Mouse (Mus musculus) neural tube, embryonic 10.5 days (tissue): ENCODE measurements at regions not wholly inside any gene's neighbourhood (a gene's known extent, or its start where the extent isn't known, plus 50 kb on each side); places are given as distances from the start of the nearest gene placed in this dataset.

Experiments
- DNase-seq: peaks from one replicate; pipeline ENCODE4 v3.0.0-alpha.2; 2017; ENCODE audit warnings: low spot score; ENCODE audit errors: extremely low spot score

- DNase-seq, result no peak
These were observed 522.2 kb upstream of the Cited2 start for GRCm38 (mm10) chr10:17200524-17201426.

DNA sequence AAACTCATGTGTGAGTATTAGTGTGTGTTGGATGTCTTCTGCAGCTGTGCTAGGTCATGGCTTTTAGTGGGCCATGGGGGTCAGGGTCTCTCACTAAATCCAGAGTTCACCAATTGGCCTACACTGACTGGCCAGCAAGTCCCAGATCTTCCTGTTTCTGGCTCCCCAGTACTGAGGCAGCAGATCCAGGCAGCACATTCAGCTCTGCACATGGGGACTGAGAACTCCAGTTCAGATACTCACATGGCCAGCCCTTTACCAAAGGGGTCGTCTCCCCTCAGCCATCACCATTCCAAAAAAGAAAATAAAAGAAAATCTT is 521.6 kb upstream of the Cited2 start:
- no peak for DNase-seq

DNA sequence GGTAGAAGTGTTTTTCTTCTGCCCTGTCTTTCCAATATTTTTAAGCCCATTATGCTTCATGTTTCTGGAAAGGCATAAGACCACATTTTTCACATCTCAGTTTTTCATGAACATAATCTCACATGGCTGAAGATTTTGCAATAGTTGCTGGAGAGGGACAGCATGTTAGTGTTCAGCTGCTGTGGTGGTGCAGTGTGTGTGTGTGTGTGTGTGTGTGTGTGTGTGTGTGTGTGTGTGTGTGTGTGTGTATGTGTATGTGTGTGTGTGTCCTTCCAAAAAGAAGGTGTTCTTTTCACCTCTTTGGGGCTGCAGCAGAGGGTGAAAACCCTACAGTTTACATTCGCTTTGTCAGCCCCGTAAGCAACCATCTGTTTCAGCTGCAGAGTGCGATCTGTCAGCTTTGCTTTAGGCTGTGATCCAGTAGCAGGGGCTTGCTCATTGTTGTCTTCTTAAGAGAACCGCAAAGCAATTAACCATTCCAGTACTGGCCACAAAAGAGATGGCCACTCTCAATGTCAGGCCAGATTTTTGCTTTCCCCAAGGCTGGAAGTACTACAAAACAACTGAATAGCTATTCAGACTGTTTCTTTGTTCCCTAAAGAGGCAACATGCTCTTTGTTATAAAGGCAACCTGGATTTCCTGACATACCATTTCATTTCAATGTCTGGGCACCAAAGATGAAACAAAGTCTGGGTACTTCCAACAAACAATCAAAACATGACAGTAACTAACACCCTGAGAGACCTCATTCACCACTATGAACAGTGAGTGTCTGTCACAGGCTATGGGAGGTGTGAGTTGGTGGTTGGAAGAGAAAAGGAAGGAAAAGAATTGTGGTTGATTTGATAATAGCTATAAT is 520.2 kb upstream of the Cited2 start:
- no peak for DNase-seq

GRCm38 (mm10) chr10:17203416-17204110 is 519.5 kb upstream of the Cited2 start:
- DNase-seq, result no peak

GRCm38 (mm10) chr10:17204153-17204552 is 518.9 kb upstream of the Cited2 start:
- no peak for DNase-seq

DNA sequence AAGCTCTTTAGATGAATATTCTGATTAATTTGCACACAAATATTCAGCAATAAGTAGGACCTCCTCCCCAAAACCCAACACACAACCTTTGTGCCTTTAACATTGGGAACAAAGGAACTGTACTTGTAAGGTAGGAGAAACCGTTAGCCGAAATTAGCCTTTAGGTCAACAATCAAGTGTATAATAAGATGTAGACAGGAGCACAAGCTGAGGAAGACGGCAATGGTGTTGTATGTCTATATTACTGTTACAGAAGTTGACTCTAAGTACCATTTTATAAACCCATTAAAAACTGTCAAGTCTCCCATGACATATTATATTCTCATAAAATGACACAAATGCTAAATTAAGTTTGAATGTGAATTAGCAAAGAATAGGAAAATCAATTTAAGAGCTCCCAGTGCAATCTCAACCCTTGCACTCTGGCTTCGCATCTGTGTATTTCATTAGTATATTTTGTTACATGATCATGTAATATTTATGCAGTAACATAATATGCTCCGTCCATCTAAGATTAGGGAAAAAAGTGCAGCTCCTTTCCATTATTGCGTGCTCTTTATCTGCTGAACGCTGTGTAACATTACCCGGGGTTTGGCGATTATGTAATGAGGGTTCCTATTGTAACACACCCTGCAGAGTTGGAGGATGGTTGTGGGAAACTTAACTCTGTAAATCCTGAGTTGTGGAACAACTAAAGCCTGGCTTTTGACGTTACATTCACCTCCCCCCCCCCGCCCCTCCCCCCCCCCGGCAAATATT is 510.3 kb upstream of the Cited2 start:
- DNase-seq, result no peak

DNA sequence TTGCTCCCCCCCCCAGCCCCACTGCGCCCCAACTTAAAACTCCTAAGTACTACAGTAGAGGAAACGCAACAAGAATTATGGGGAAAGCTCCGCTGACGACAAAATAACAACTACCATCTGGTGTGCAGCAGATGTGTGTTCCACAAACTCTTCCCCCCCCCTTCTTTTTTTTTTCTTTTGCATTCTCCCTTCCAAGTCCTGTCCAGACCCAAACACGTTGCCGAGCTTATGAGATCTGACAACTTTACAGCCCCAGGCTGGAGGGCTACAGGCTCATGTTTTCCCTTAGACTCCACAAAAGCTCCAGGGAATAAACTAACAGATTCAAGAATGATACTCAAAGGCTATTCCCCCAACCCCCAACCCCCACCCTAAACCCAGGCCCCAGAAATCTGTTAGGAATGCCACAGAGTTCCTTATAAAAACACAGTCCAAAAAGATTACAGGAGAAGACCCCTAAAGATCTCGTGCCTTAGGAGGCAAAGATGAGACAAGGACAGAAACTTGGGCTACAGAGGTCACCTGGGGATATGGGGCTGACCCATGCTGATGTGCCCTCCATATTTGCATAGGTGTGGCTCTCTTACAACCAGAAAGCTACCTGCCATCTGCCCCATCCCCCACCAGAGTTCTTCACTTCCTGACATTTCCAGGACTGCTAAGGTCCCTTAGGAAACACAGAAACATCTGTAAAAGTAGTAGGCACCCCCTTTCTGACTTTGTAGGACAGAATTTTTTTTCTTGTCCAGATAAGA is 509.5 kb upstream of the Cited2 start:
- no peak for DNase-seq

DNA sequence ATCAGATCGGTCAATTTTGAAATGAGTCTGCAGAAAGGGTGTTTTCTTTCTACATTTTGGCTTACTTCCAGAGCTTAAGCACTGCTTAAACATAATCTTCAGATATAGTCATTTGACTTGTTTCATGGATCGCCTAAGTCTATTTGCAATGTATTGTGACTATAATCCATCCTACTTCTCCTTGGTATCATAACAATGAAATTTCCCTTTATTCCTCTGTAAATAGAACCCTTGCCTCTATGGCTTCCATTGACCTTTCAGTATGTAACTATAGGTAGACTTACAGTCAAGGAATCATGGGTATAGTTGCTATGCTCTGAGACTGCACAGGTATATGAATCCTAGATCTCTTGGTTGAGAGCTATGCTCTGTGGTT is 509.0 kb upstream of the Cited2 start:
- no peak for DNase-seq

GRCm38 (mm10) chr10:17215029-17215428 is 508.0 kb upstream of the Cited2 start:
- no peak for DNase-seq

DNA sequence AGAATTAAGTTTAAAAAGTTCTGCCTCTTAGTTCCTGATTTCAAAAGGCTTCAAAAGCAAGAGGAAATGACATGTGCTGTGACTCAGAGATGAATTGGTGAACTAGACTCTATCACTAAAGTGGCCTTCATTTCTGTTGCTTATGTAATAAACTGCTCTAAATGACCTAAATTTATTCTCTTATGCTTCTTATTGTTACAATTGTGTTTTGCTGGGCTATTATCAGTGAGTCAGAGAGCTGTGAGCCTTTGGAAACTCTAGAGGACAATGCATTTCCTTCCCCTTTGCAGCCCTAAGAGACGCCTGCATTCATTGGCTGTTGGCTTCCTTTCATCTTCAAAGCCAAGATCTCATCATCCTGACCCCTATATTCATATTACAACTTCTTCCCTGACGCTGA is 501.5 kb upstream of the Cited2 start:
- DNase-seq, result no peak

- DNase-seq, result no peak
These were observed 497.3 kb upstream of the Cited2 start for GRCm38 (mm10) chr10:17225727-17226126.

DNA sequence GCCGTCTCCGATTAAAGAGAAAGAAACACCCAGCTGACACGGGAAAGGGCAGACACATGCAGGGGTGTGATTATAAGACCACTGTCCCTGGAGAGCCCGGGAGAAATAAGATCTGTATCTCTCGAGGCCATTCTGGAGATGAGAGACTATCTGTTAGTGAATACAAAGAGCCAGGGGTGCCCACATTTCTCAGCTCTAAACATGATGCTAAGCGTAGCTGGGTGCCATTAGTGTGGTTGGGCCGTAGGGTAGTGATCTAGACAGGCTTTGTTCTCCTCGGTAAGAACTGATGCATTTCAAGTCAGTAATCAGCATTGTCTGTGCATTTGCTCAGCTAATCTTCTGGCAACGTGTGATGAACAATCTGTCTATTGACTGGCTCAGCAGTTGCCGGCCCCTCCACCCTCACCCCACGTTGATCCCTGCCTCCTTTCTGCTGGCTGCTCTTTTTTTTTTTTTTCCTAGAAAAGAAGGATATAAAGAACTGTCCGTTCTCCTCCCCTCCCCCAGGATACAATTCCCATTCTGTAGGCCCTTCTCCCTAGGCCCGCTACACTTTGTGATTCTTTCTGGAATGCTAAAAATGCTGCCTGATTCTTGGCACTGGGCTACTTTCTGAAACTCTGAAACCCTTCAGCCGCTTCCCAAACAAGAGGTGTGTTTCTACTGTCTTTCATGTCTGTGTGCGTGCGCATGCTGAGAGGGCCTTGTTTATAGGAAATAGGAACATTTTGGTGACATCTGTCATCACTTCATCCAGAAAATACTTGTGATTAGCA is 492.8 kb upstream of the Cited2 start:
- DNase-seq, result peak; percentile 63

GRCm38 (mm10) chr10:17235955-17236650 is 486.9 kb upstream of the Cited2 start:
- DNase-seq, result no peak

- no peak for DNase-seq
These were observed 486.3 kb upstream of the Cited2 start for GRCm38 (mm10) chr10:17236761-17237160.

- peak; percentile 36 for DNase-seq
These were observed 485.6 kb upstream of the Cited2 start for GRCm38 (mm10) chr10:17237463-17237862.

DNA sequence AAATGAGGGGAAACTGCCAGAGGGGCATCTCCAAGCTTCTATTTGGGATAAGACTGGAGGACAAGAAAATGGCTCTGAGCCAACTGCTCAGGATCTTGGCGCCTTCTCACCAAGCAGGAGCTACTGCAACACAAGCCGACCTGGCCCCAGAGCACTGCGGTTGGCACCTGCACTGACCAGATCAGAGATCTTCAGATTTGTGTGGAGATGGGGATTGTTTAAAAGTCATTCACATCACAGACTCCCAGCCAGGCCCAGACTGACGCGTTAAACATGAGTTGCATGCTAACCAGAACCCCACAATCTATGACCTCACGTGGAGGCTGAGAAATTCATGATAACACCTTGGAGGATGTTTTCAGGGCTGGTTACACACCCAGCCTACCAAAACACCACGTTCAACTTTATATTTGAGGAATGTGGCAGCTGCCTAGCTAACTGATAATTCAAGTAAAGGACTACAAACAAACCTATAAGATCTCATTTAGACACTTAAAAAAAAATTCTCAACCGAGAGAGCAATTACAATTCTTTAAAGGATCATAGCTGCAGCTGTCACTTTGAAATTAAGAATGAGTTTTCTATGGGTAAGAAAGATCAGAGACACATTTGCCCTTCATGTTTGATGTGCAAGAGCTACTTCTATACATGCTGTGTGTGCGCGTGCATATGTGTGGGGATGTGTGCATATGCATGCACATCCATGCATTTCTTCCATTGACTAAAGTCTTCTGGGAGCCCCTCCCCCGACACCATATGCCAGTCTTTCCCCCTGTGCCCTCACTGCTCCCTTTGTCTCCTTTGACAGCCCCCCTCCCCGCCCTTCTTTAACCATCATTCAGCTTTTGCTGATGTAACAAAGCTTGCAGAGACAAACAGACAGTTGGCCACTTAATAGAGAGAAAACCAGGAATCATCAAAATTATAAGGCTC is 484.8 kb upstream of the Cited2 start:
- peak; percentile 48 for DNase-seq

- no peak for DNase-seq
These were observed 474.7 kb upstream of the Cited2 start for GRCm38 (mm10) chr10:17248270-17248669.

DNA sequence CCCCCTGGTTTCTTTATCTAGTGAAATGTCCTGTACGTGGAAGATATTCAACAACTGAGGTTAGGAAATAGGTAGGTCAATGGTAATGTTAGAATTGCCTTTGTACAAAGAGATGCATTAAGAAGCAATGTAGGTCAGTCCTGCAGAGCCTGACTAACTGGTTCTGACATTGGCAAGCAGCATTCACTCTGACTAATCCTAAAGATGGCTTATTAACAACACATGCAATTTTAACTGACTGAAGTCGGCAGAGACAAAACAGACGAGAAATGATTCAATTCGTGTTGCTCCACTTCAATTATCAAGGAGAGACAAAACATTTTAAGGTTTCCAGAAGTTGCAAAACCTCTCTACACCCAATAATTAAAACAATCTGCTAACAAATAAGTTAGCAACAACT is 470.0 kb upstream of the Cited2 start:
- DNase-seq, result no peak
